Mouse (Mus musculus) kidney, adult 2 months (tissue): Measurements from ENCODE around the gene Krt6b. TPM values are rescaled to one million over a fixed set of nuclear protein-coding genes. Genes with fewer than 3 reads are reported as not detected.
"Not testable (repeated sequence)": the region's sequence is repeated elsewhere in the genome, so short reads cannot be mapped to it uniquely, and the experiment has no call there.

Experiments used
- DNase-seq: peaks from one replicate; pipeline ENCODE4 v3.0.0; 2021
- H3K27ac ChIP-seq: fragments of 200-500 bp; 2 replicates; pipeline ENCODE4 v1.5.1; 2012; ENCODE audit warnings: low read depth, low read length, control low read depth, inconsistent platforms; ENCODE audit not compliant: insufficient read depth
- H3K27me3 ChIP-seq: fragments of 200-500 bp; replicated peaks from 2 replicates; pipeline ENCODE4 v1.6.1; 2012; ENCODE audit warnings: mild to moderate bottlenecking, moderate library complexity, low read length, inconsistent platforms; ENCODE audit not compliant: control insufficient read depth, insufficient read depth
- H3K36me3 ChIP-seq: fragments of 200-500 bp; 2 replicates; pipeline ENCODE4 v1.6.1; 2012; ENCODE audit warnings: mild to moderate bottlenecking, moderate library complexity, low read length, inconsistent platforms; ENCODE audit not compliant: control insufficient read depth, insufficient read depth
- H3K4me1 ChIP-seq: fragments of 200-500 bp; 2 replicates; pipeline ENCODE4 v1.6.1; 2011; ENCODE audit warnings: low read length; ENCODE audit not compliant: control insufficient read depth, insufficient read depth
- H3K4me3 ChIP-seq: fragments of 200-500 bp; 2 replicates; pipeline ENCODE4 v1.5.1; 2011; ENCODE audit warnings: mild to moderate bottlenecking, low read depth, low read length, control low read depth; ENCODE audit not compliant: insufficient read depth
- CTCF ChIP-seq: fragments of 200-500 bp; conservative IDR thresholded peaks from 2 replicates; pipeline ENCODE4 v1.5.1; 2011; ENCODE audit warnings: low read depth, mild to moderate bottlenecking, control low read depth, low read length, moderate library complexity, mixed read lengths; ENCODE audit not compliant: insufficient read depth, insufficient read length
- POLR2A ChIP-seq: fragments of 200-500 bp; IDR thresholded peaks from one replicate; pipeline ENCODE4 v1.6.1; 2011; ENCODE audit warnings: low read depth, low read length, control low read depth
- WGBS: fragments of 180-500 bp; shearing (Covaris S2); methylation state at CpG from one replicate; pipeline ENCODE4 v1.1.7; 2018; 5-methylcytosine and 5-hydroxymethylcytosine counted together
- polyA plus RNA-seq: library from polyadenylated mRNA; depleted of rRNA; stranded (reverse); fragments of >200 nt; gene quantifications from 2 replicates; pipeline ENCODE4 v1.2.3, GENCODE M21; 2012

Krt6b gene
- polyA plus RNA-seq, 1 experiment, result not detected

- TF ChIP-seq POLR2A (no peak), CTCF (no peak)
These were observed 27.4 kb upstream of the Krt6b start for GRCm38 (mm10) chr15:101707454-101707853.

GRCm38 (mm10) chr15:101704066-101704465 lies 24.0 kb upstream of the Krt6b start:
- 73% methylated on average over 4 of the region's 4 CpGs for WGBS
- H3K27ac ChIP-seq, result no peak overlapping the region
- H3K27me3 ChIP-seq, result no peaks in the 10 kb centered on the region
- no peak overlapping the region for H3K4me3 ChIP-seq
- no peak for DNase-seq
- H3K4me1 ChIP-seq, result no peaks in the 10 kb centered on the region
- TF ChIP-seq POLR2A, result no peak
- no peak for TF ChIP-seq CTCF
- H3K36me3 ChIP-seq, result no peaks in the 10 kb centered on the region

More at GRCm38 (mm10) chr15:101707454-101707853, 27.4 kb upstream of the Krt6b start:
- H3K27me3 ChIP-seq, result no peaks in the 10 kb centered on the region
- WGBS, result 82% methylated on average over 9 of the region's 9 CpGs
- H3K4me1 ChIP-seq, result no peaks in the 10 kb centered on the region
- no peak for DNase-seq
- H3K27ac ChIP-seq, result no peak overlapping the region
- H3K36me3 ChIP-seq, result no peaks in the 10 kb centered on the region
- no peak overlapping the region for H3K4me3 ChIP-seq

- Histone ChIP-seq H3K4me3 (no peak overlapping the region), H3K36me3 (no peaks in the 10 kb centered on the region), H3K4me1 (no peaks in the 10 kb centered on the region), H3K27me3 (no peaks in the 10 kb centered on the region), H3K27ac (no peak overlapping the region)
- TF ChIP-seq CTCF (no peak), POLR2A (no peak)
- DNase-seq, result no peak
- WGBS, result 23% methylated on average over 2 of the region's 2 CpGs
These were observed 22.3 kb upstream of the Krt6b start for GRCm38 (mm10) chr15:101702380-101702779.

- TF ChIP-seq POLR2A, result no peak
- no peak for TF ChIP-seq CTCF
- 80% methylated on average over 8 of the region's 8 CpGs for WGBS
- Histone ChIP-seq H3K4me1 (no peaks in the 10 kb centered on the region), H3K27me3 (no peaks in the 10 kb centered on the region), H3K4me3 (no peak overlapping the region), H3K27ac (no peak overlapping the region), H3K36me3 (no peaks in the 10 kb centered on the region)
- DNase-seq, result no peak
These were observed 19.8 kb upstream of the Krt6b start for GRCm38 (mm10) chr15:101699866-101700265.

GRCm38 (mm10) chr15:101699192-101699591 lies 19.1 kb upstream of the Krt6b start:
- H3K27me3 ChIP-seq, result no peaks in the 10 kb centered on the region
- 53% methylated on average over 3 of the region's 3 CpGs for WGBS
- no peak for DNase-seq

GRCm38 (mm10) chr15:101697326-101698188 lies 17.5 kb upstream of the Krt6b start:
- Histone ChIP-seq H3K27ac (no peak overlapping the region), H3K4me3 (no peak overlapping the region), H3K36me3 (no peaks in the 10 kb centered on the region), H3K4me1 (no peaks in the 10 kb centered on the region), H3K27me3 (no peaks in the 10 kb centered on the region)
- TF ChIP-seq CTCF (no peak), POLR2A (no peak)
- DNase-seq, result no peak
- 55% methylated on average over 8 of the region's 8 CpGs for WGBS

More at GRCm38 (mm10) chr15:101699192-101699591, 19.1 kb upstream of the Krt6b start:
- H3K27ac ChIP-seq, result no peak overlapping the region
- H3K4me3 ChIP-seq, result no peak overlapping the region
- TF ChIP-seq POLR2A (no peak), CTCF (no peak)
- no peaks in the 10 kb centered on the region for H3K36me3 ChIP-seq
- H3K4me1 ChIP-seq, result no peaks in the 10 kb centered on the region

- H3K36me3 ChIP-seq, result no peaks in the 10 kb centered on the region
- no peaks in the 10 kb centered on the region for H3K27me3 ChIP-seq
- WGBS, result 85% methylated on average over 5 of the region's 5 CpGs
- no peak for DNase-seq
- no peak within 1 kb of the TSS for H3K27ac ChIP-seq
- H3K4me1 ChIP-seq, result no peaks in the 10 kb centered on the region
- no peak within 1 kb of the TSS for H3K4me3 ChIP-seq
- no peak for TF ChIP-seq CTCF
- TF ChIP-seq POLR2A, result no peak
These were observed 14.1 kb upstream of the Krt6b start, which contains the start of gene Krt6a for GRCm38 (mm10) chr15:101694207-101694606. Gene Krt6a, minus strand, starts transcription at chr15:101694307.

- H3K27me3 ChIP-seq, DNase-seq, H3K4me3 ChIP-seq, H3K27ac ChIP-seq, H3K4me1 ChIP-seq, H3K36me3 ChIP-seq: not testable (repeated sequence)
- WGBS, result 45% methylated on average over 5 of the region's 5 CpGs
These were observed 10.4 kb upstream of the Krt6b start for GRCm38 (mm10) chr15:101690460-101690859.
